Mouse (Mus musculus): ENCODE data around the gene Ruvbl1. TPM values are rescaled to one million over a fixed set of nuclear protein-coding genes. Genes with fewer than 3 reads are reported as not detected.

Ruvbl1 gene
- polyA plus RNA-seq, 1 experiment: 1.5 TPM

DNA sequence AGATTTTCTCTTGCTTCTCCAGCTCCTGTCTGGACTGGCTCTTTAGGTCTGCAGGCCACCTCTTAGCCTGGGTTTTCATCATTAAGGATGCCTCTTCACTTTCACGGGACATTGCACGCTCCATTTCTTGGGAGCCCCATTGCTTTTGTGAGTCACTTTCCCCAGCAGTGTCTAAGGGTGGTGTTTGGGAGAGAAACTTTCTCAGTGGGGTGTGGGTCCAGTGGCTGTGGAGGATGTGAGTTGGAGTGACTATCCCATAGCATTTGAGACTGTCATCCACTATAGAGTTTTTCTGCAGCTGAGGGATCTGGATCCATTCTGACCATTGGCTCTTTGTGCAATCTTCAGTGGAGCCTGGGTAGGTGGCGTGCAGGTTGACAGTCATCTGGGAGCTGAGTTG lies 58.2 kb downstream of the Ruvbl1 start:
- Histone ChIP-seq H3K4me3 (replicated peaks) (no peak overlapping the region), H3K27me3 (ENCODE audit: control insufficient read depth) (no peaks in the 10 kb centered on the region; the same call in 1 of the 2 replicates), H3K36me3 (ENCODE audit: control insufficient read depth) (no peaks in the 10 kb centered on the region), H3K4me1 (ENCODE audit: control insufficient read depth) (peaks cover 16% of the 10 kb centered on the region), H3K9me3 (ENCODE audit: control insufficient read depth, low read length) (no peaks in the 10 kb centered on the region)
- TF ChIP-seq GATA1 (IDR thresholded peaks at IDR 0.05; ENCODE audit: low read length) (no peak), TAL1 (IDR thresholded peaks at IDR 0.05; ENCODE audit: low read length) (no peak)

DNA sequence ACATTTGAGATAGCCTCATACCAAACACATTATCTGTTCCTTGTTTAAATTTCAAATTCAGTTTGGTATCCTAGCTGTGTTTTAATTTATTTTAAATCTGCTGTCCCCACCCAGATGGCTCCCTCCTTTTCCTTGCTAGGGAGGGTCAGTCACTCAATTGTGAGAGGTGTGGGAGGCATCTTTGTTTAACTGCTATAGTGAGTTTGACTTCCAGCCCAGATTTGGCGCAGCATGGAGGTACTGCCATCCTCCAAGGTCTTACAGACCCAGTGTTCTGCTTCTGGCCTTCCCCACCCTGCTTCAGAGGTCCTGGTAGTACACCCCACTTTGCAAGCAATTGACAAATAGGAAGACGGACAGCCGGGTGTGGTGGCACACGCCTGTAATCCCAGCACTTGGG lies 58.8 kb downstream of the Ruvbl1 start:
- Histone ChIP-seq H3K9me3 (ENCODE audit: control insufficient read depth, low read length) (no peaks in the 10 kb centered on the region), H3K4me1 (ENCODE audit: control insufficient read depth) (peaks cover 14% of the 10 kb centered on the region), H3K36me3 (ENCODE audit: control insufficient read depth) (no peaks in the 10 kb centered on the region), H3K27me3 (ENCODE audit: control insufficient read depth) (no peaks in the 10 kb centered on the region; the same call in 1 of the 2 replicates), H3K4me3 (replicated peaks) (no peak overlapping the region)
- TF ChIP-seq TAL1 (IDR thresholded peaks at IDR 0.05; ENCODE audit: low read length) (no peak), GATA1 (IDR thresholded peaks at IDR 0.05; ENCODE audit: low read length) (no peak)

DNA sequence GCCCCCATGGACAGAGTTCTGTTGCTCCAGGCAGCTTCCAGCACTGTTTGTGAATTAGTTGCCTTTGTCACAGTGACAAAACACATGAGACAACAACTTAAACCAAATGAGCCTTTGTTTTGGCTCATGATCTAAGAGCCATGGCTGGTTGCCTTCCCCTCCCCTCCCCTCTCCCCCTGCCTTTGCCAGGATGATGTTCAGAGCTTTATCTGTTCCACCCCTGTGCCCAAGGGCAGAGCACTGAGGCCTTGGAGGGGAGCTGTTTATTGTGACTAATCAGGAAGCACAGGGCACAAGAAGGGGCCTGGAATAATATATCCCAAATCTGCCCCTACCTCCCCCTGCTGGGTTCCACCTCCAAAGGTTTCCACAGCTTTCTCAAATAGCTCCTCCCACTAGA lies 65.1 kb downstream of the Ruvbl1 start:
- 0 out of 2 replicates have a peak, but pooled peaks cover 3% of the 10 kb centered on the region for H3K9me3 ChIP-seq (ENCODE audit: control insufficient read depth, low read length)
- H3K27me3 ChIP-seq (ENCODE audit: control insufficient read depth): peaks cover 11% of the 10 kb centered on the region
- H3K36me3 ChIP-seq (ENCODE audit: control insufficient read depth): no peaks in the 10 kb centered on the region
- no peak overlapping the region for H3K4me3 ChIP-seq (replicated peaks)
- no peaks in the 10 kb centered on the region for H3K4me1 ChIP-seq (ENCODE audit: control insufficient read depth)
- TF ChIP-seq GATA1 (IDR thresholded peaks at IDR 0.05; ENCODE audit: low read length) (no peak), TAL1 (IDR thresholded peaks at IDR 0.05; ENCODE audit: low read length) (no peak)

DNA sequence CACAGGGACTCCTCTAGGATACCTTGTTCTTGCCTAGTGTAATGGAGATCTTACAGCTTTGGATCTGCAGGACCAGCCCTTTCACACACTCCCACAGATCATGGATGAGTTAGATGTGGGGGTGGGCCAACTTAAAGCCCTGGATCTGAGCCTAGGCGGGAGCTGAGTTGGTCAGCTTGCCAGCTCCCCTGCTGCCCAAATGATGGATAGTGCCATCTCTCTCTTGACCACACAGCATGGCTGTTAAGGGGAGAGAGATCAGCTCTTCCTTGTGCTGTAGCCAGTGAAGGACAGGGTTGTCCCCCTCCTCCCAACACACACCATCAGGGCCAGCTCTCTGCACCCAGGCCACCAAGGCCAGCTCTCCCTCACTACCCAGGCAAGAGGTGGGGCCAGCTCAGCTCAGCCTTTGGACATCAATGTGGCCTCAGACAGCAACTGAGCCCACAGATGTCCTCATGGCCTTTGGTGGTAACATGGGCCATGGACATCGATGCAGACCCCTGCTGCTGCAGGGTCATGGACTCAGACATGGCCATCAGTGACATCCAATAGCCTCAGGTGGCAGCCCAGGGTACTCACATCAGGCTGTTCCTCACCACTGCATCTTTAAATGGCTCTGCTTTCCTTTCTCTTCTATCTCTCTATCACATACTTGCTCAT lies 75.0 kb downstream of the Ruvbl1 start:
- Histone ChIP-seq H3K4me1 (ENCODE audit: control insufficient read depth) (peaks cover 6% of the 10 kb centered on the region), H3K4me3 (replicated peaks) (no peak overlapping the region), H3K9me3 (ENCODE audit: control insufficient read depth, low read length) (no peaks in the 10 kb centered on the region), H3K27me3 (ENCODE audit: control insufficient read depth) (peaks cover 36% of the 10 kb centered on the region), H3K36me3 (ENCODE audit: control insufficient read depth) (no peaks in the 10 kb centered on the region)
- TF ChIP-seq TAL1 (IDR thresholded peaks at IDR 0.05; ENCODE audit: low read length) (no peak), GATA1 (IDR thresholded peaks at IDR 0.05; ENCODE audit: low read length) (no peak)

DNA sequence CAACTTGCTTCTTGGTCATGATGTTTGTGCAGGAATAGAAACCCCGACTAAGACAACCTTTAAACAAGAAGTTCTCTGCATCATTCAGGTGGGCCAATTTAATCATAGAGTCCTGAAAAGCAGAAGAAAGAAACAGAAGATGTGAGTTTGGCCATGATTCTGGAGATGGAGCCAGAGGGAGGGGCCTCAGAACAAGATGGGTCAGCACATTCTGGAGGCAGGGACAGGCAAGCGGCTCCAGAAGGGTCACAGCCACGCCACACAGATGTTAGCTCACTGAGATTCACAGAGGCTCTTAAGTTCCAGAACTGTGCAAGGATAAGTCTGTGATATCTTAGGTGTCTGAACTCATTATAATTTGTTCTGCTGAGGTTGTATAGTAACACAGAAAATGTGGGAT lies 79.0 kb downstream of the Ruvbl1 start:
- H3K4me1 ChIP-seq (ENCODE audit: control insufficient read depth): peaks cover 30% of the 10 kb centered on the region
- H3K27me3 ChIP-seq (ENCODE audit: control insufficient read depth): peaks cover 48% of the 10 kb centered on the region
- no peak overlapping the region for H3K4me3 ChIP-seq (replicated peaks)
- H3K9me3 ChIP-seq (ENCODE audit: control insufficient read depth, low read length): no peaks in the 10 kb centered on the region
- H3K36me3 ChIP-seq (ENCODE audit: control insufficient read depth): no peaks in the 10 kb centered on the region
- no peak for TF ChIP-seq GATA1 (IDR thresholded peaks at IDR 0.05; ENCODE audit: low read length)
- TF ChIP-seq TAL1 (IDR thresholded peaks at IDR 0.05; ENCODE audit: low read length): no peak

DNA sequence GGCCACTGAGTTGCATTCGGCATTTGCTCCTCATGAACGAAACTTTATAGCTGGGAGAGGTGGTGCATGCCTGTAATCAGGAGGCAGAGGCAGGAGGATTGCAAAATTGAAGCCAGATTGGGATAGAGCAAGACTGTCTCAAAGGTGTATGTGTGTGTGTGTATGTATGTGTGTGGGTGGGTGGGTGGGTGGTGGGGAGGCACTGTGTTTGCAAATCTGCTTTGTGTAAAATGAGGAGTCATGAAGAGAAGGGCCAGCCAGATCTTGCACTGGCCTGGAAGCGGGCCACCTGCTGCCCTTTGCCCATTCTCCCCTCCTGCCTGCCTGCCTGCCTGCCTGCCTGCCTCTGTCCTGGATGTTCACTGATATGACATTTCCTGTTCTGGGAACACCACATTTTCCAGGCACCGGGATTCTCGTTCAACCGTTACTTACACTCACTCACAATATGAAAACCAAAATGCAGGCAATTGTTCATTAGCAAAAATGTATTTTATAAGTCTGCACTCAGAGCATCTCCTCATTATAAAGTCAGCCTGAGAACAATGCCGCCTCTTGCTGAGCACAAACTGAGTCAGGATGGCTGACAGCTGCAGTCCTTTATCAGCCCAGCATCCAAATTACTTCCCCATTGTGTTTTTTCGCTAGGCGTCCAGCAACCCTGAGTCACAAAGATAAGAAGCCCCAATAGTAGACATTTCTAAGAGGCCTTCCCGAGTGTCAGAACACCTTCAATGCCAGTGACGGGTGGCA lies 79.6 kb downstream of the Ruvbl1 start:
- Histone ChIP-seq H3K4me1 (ENCODE audit: control insufficient read depth) (peaks cover 33% of the 10 kb centered on the region), H3K36me3 (ENCODE audit: control insufficient read depth) (no peaks in the 10 kb centered on the region)

DNA sequence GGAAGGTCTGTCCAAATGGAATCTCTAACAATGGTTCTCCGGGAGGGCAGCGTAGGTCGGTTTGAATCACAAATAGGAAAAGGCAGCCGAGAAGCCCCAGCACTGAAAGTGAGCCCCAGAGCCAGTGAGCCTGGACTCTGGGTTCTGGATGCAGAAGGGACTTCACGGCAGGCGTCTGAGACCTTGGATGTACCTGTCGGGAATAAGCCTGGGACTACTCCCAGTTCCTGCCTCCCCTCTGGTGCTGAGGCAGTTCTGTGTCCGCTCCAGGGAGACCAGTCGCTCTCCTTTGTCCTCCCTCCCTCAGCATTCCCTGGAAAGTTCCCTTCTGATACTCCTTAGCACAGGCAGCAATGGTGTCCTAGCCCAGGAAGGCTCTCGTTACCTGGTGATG lies 80.2 kb downstream of the Ruvbl1 start:
- Histone ChIP-seq H3K36me3 (ENCODE audit: control insufficient read depth) (no peaks in the 10 kb centered on the region), H3K27me3 (ENCODE audit: control insufficient read depth) (peaks cover 39% of the 10 kb centered on the region), H3K9me3 (ENCODE audit: control insufficient read depth, low read length) (no peaks in the 10 kb centered on the region), H3K4me1 (ENCODE audit: control insufficient read depth) (peaks cover 33% of the 10 kb centered on the region), H3K4me3 (replicated peaks) (no peak overlapping the region)
- no peak for TF ChIP-seq TAL1 (IDR thresholded peaks at IDR 0.05; ENCODE audit: low read length)
- TF ChIP-seq GATA1 (IDR thresholded peaks at IDR 0.05; ENCODE audit: low read length): no peak

More for the DNA sequence above, 79.6 kb downstream of the Ruvbl1 start:
- TF ChIP-seq TAL1 (IDR thresholded peaks at IDR 0.05; ENCODE audit: low read length) (no peak), GATA1 (IDR thresholded peaks at IDR 0.05; ENCODE audit: low read length) (no peak)
- Histone ChIP-seq H3K4me3 (replicated peaks) (no peak overlapping the region), H3K27me3 (ENCODE audit: control insufficient read depth) (peaks cover 45% of the 10 kb centered on the region), H3K9me3 (ENCODE audit: control insufficient read depth, low read length) (no peaks in the 10 kb centered on the region)

Other genes starting within 250 kb of the Ruvbl1 start
- not detected in 2 replicates for gene Dnajb8, start 243.1 kb upstream of the Ruvbl1 start, polyA plus RNA-seq (2012)
- 1.4 TPM in 2 replicates for gene Eefsec, start 18.9 kb upstream of the Ruvbl1 start, polyA plus RNA-seq (2012)
- gene Sec61a1, start 53.5 kb downstream of the Ruvbl1 start, polyA plus RNA-seq (2012): 2.8 and 4.0 TPM in 2 replicates
- not detected in 2 replicates for gene Kbtbd12, start 172.5 kb downstream of the Ruvbl1 start, polyA plus RNA-seq (2012)

All from erythroblast, embryonic 14.5 days (primary cell).